Mouse (Mus musculus) kidney, postnatal 10 days (tissue): ENCODE data around the gene Fndc3b.

Experiments
- DNase-seq: peaks from one replicate; pipeline ENCODE4 v3.0.0; 2021; ENCODE audit warnings: mixed read lengths

Fndc3b gene

GRCm38 (mm10) chr3:27384836-27385235 is 326.3 kb downstream of the Fndc3b start:
- DNase-seq: no peak

DNA sequence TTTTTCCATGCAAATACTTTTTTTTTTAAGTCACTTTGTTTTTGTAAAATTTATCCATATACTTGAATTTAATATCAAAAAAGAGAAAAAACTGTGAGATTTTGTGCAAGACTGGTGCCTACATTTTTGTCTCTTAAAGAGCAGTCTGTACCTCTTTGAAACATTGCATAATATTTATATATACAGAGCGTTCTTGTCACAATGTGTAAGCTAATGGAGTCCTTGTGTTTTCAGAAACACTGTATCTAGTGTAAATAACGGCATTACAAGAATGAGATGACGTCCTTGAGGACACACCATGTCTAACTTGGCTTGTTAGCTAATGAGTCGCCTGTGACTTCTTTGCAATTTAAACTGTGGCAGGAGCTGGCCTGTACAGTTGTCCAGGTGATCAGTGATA is 333.2 kb downstream of the Fndc3b start:
- no peak for DNase-seq

DNA sequence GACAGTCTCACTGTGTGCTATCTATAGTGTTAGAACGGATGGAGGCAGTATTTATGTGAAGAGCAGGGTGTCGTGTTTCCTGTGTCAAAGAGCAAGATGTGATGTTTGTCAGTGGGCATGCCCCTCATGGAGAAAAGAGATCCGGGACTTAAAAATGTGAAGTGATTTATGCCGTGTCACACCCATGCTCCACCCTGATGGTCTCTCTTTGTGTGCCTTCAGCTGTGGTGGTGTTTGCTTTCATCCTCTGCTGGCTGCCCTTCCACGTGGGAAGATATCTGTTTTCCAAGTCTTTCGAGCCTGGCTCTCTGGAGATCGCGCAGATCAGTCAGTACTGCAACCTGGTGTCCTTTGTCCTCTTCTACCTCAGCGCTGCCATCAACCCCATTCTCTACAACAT is 336.7 kb downstream of the Fndc3b start:
- no peak for DNase-seq

- DNase-seq: no peak
These were observed 339.1 kb downstream of the Fndc3b start for GRCm38 (mm10) chr3:27371725-27372650.

DNA sequence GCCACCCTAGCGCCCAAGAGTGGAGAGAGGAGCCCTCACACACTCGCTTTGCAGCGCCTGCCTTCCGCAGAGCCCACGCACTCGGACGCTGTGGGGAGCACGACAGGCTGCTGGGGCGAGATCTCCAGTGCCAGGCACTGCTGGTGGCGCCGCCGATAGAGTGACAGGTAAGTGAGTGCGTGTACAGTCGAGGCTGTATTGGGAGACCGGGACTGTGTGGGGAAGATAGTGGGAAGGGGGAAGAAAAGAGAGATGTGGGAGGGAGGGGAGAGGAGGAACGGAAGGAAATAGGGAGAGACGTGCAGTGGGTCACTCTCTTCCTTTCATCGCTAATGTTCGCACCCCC is 339.9 kb downstream of the Fndc3b start, which contains the start of gene Ghsr:
Gene Ghsr (plus strand): TSS at position 76 of the 346 bp plus-strand sequence.
- no peak for DNase-seq

- no peak for DNase-seq
These were observed 340.4 kb downstream of the Fndc3b start for GRCm38 (mm10) chr3:27370582-27371275.

DNA sequence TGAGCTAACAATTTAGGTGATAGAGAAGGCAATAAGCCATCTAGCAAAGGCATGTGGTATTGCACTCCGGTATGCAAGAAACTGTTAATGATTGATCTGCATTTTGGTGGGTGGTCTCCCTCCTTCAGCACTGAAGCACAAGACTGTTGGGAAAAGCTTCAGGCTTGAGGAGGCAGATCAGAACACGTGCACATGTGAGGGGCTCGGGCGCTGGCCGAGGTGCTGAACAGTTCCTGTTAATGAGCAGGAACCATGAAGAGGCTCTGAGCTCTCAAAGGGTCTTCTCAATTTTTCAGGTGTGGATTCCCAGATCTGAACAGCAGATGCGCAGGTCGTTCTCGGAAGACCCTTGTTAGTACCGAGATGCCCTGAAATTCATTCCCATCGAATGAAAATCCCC is 341.0 kb downstream of the Fndc3b start:
- DNase-seq: peak; percentile 87
